Mouse (Mus musculus) erythroid progenitor cell, adult 5-6 weeks (primary cell): Measurements from ENCODE around the gene Lemd2. TPM values are rescaled to one million over a fixed set of nuclear protein-coding genes. Genes with fewer than 3 reads are reported as not detected.
"Not testable (repeated sequence)": the region's sequence is repeated elsewhere in the genome, so short reads cannot be mapped to it uniquely, and the experiment has no call there.

Source experiments
- ATAC-seq: replicated peaks from 2 replicates; pipeline ENCODE4 v1.8.0; 2016; ENCODE audit warnings: moderate number of reproducible peaks, mild to moderate bottlenecking, moderate TSS enrichment, inconsistent platforms; ENCODE audit not compliant: poor library complexity, low FRiP score, severe bottlenecking
- total RNA-seq, 2 experiments: library from RNA; stranded (forward) in 1 of 2; stranded (reverse) in 1 of 2; fragments of 150-400 nt in 1 of 2; fragments of 186-747, 209-891 nt in 1 of 2; gene quantifications; 2 replicates each; pipeline versions ENCODE4 v1.2.3 to v1.2.4; 2015 to 2017; ENCODE audit warnings: low replicate concordance in 2 of 2

Lemd2 gene
- total RNA-seq (2015; ENCODE audit: low replicate concordance) (14.1 and 49.5 TPM in 2 replicates), total RNA-seq (2017; ENCODE audit: low replicate concordance) (17.6 and 31.8 TPM in 2 replicates)

- peak; percentile 86 for ATAC-seq
Measured at GRCm38 (mm10) chr17:27204075-27204909, at the start of gene Lemd2. TSS of gene Lemd2 (minus strand) at chr17:27204469.

GRCm38 (mm10) chr17:27251150-27251549 lies 46.9 kb upstream of the Lemd2 start:
- no peak for ATAC-seq

- ATAC-seq = no peak
Measured at GRCm38 (mm10) chr17:27250461-27250860, 46.2 kb upstream of the Lemd2 start.

- ATAC-seq = no peak
Measured at GRCm38 (mm10) chr17:27249073-27249472, 44.8 kb upstream of the Lemd2 start.

- no peak for ATAC-seq
Measured at GRCm38 (mm10) chr17:27247680-27248386, 43.6 kb upstream of the Lemd2 start.

- ATAC-seq = no peak
Measured at GRCm38 (mm10) chr17:27245851-27246381, 41.6 kb upstream of the Lemd2 start.

- ATAC-seq = no peak
Measured at GRCm38 (mm10) chr17:27244912-27245311, 40.6 kb upstream of the Lemd2 start.

GRCm38 (mm10) chr17:27242194-27243189 lies 38.2 kb upstream of the Lemd2 start:
- ATAC-seq = no peak

- ATAC-seq = no peak
Measured at GRCm38 (mm10) chr17:27240556-27241457, 36.5 kb upstream of the Lemd2 start.

- ATAC-seq = no peak
Measured at GRCm38 (mm10) chr17:27239941-27240340, 35.7 kb upstream of the Lemd2 start.

- no peak for ATAC-seq
Measured at GRCm38 (mm10) chr17:27238637-27239036, 34.4 kb upstream of the Lemd2 start.

- ATAC-seq = no peak
Measured at GRCm38 (mm10) chr17:27237731-27238130, 33.5 kb upstream of the Lemd2 start.

- no peak for ATAC-seq
Measured at GRCm38 (mm10) chr17:27233298-27233697, 29.0 kb upstream of the Lemd2 start.

- no peak for ATAC-seq
Measured at GRCm38 (mm10) chr17:27232176-27232575, 27.9 kb upstream of the Lemd2 start.

- not testable (repeated sequence) for ATAC-seq
Measured at GRCm38 (mm10) chr17:27231586-27231985, 27.3 kb upstream of the Lemd2 start.

GRCm38 (mm10) chr17:27231146-27231503 lies 26.9 kb upstream of the Lemd2 start:
- no peak for ATAC-seq

GRCm38 (mm10) chr17:27230455-27231145 lies 26.3 kb upstream of the Lemd2 start:
- no peak for ATAC-seq
